Mouse (Mus musculus): Measurements from ENCODE around the gene Hba-x.

The Hba-x gene

GRCm38 (mm10) chr11:32276347-32276746, at the start of gene Hba-x:
TSS of gene Hba-x (plus strand) at chr11:32276400.
- no peak for DNase-seq (ENCODE audit: inconsistent age in 2 of 2, low spot score in 1 of 2)

- no peak for DNase-seq (ENCODE audit: inconsistent age in 2 of 2, low spot score in 1 of 2)
Observed at GRCm38 (mm10) chr11:32227041-32227440, 49.2 kb upstream of the Hba-x start.

GRCm38 (mm10) chr11:32227555-32227954, 48.6 kb upstream of the Hba-x start:
- peak in 1 of 2 experiments; percentile 49 for DNase-seq (ENCODE audit: inconsistent age in 2 of 2, low spot score in 1 of 2)

DNA sequence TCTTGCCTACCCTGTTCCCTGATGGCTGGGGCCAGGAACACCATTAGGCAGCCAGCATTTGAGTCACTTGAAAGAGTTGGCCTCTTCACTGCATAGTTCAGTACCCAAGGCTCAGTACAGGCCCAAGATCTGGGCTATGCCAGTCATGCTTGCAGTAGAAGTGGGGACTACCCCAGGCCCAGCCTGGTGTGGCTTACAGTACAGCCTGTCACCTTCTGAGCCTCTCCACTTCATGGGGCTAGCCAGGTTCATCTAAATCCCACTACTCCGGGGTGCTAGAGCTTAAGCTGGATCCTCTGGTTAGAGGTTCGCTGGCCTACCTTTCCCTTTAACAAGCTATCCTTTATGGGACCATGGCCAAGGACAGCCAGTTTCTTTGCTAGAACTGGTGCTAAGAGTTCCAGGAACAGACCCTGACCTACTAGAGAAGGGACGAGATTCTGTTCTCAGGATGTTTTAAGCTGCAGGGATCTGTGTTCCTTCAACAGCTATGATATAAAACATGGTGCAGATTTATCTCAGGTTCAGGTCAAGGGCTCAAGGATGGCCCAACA, 47.8 kb upstream of the Hba-x start:
- peak; percentile 65 to 84 for DNase-seq (ENCODE audit: inconsistent age in 2 of 2, low spot score in 1 of 2)

DNA sequence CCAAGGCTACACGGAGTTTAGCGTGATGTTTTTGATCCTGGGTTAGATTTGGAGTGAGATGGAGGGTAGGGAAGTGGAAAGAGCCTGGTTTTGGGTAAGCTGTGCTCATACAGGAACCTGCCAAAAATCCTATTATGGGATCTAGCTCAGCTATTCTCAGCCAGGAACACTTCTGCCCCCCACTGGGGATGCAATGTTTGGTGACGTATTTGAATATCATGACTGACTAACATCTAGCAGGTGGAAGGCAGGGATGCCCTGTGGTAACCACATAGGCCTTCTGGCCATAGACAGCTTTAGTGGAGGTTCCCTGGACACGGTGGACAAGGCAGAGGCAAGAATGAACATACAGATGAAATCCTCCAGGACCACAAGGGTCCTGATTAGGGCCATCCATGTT, 46.0 kb upstream of the Hba-x start:
- peak in 1 of 2 experiments; percentile 44 for DNase-seq (ENCODE audit: inconsistent age in 2 of 2, low spot score in 1 of 2)

GRCm38 (mm10) chr11:32231125-32231524, 45.1 kb upstream of the Hba-x start:
- no peak for DNase-seq (ENCODE audit: inconsistent age in 2 of 2, low spot score in 1 of 2)

DNA sequence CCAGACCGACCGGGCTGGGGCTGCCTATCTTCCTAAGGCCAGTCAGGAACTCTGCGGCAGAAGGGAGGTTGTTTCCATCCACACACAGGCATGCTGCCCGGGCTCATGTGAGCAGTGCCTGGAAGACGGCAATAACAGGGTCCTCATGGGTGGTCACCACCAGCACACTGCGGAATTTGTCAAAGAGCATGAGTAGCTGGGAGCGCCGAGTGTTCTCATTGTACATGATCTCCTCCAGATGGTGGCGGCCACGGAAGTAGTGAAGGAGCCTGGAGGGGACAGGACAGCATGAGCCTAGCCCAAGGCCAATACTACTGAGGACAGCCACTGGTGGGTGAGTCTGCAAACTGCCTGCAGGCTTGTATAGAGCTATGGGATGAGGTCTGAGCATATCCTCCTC, 43.4 kb upstream of the Hba-x start:
- DNase-seq (ENCODE audit: inconsistent age in 2 of 2, low spot score in 1 of 2), result peak; percentile 43 to 53

DNA sequence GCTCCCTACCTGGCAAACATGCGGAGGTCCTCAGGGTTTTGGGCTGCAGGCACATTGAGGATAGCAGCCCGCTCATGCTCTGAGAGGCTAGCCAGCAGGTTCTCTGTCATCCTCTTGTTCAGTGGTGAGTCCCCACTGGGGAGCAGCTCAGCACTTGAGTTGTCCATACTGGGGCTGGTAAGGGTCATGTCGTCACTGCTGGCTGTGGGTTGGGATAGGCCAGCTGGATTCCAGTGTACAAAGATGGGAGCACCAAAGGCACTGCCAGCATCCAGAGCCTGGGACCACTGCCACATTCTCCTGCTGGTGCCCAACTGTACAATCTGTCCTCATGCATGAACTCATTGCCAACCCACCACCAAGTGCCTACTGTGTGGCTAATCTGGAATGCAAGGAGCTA, 42.3 kb upstream of the Hba-x start:
- peak in 1 of 2 experiments; percentile 37 for DNase-seq (ENCODE audit: inconsistent age in 2 of 2, low spot score in 1 of 2)

GRCm38 (mm10) chr11:32234816-32235485, 41.2 kb upstream of the Hba-x start:
- peak in 1 of 2 experiments; percentile 62 for DNase-seq (ENCODE audit: inconsistent age in 2 of 2, low spot score in 1 of 2)

- DNase-seq (ENCODE audit: inconsistent age in 2 of 2, low spot score in 1 of 2), result peak; percentile 80 to 90
Observed at GRCm38 (mm10) chr11:32235646-32236045, 40.6 kb upstream of the Hba-x start.

GRCm38 (mm10) chr11:32236132-32236531, 40.1 kb upstream of the Hba-x start:
- DNase-seq (ENCODE audit: inconsistent age in 2 of 2, low spot score in 1 of 2), result peak in 1 of 2 experiments; percentile 43

- DNase-seq (ENCODE audit: inconsistent age in 2 of 2, low spot score in 1 of 2), result peak; percentile 57 to 85
Observed at GRCm38 (mm10) chr11:32236712-32237410, 39.3 kb upstream of the Hba-x start.

- DNase-seq (ENCODE audit: inconsistent age in 2 of 2, low spot score in 1 of 2), result no peak
Observed at GRCm38 (mm10) chr11:32237411-32237795, 38.8 kb upstream of the Hba-x start.

DNA sequence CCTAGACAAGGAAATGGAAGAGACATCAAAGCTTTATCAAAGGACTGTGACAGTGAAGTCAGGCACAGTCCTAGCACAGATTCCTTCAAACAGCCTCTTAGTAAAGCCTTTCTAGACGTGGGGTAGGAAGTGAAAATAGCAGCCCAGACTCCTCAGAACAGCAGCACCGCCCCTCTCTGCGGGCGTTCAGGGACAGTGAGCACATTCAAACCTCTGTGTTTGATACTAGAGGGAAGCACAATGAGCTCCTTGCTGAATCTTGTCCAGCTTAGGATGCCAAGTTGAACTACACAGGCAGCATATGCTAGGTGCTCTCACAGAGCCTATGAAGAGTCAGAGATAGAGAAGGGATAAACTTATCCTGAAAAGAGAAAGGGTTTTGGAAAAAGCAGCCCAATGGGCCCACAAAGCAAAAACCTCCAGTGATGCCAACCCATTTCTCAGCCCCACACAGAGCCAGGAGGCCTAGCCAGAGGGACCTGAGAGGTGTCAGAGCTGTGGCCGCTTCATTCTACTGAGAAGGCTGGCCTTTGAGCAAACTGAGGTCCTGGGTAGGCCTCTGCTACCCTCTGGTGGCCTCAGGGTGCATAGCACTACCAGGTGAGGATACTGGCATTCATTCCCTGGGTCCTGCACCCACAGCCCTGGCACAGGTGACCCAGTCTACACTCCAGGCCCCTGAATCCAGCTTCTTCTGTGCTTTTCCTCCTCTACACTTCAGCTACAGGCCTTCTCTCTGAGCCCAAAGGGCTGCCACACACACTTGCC, 37.9 kb upstream of the Hba-x start:
- peak; percentile 74 to 93 for DNase-seq (ENCODE audit: inconsistent age in 2 of 2, low spot score in 1 of 2)

- no peak for DNase-seq (ENCODE audit: inconsistent age in 2 of 2, low spot score in 1 of 2)
Observed at GRCm38 (mm10) chr11:32241391-32241790, 34.8 kb upstream of the Hba-x start.

GRCm38 (mm10) chr11:32242209-32242608, 34.0 kb upstream of the Hba-x start:
- no peak for DNase-seq (ENCODE audit: inconsistent age in 2 of 2, low spot score in 1 of 2)

DNA sequence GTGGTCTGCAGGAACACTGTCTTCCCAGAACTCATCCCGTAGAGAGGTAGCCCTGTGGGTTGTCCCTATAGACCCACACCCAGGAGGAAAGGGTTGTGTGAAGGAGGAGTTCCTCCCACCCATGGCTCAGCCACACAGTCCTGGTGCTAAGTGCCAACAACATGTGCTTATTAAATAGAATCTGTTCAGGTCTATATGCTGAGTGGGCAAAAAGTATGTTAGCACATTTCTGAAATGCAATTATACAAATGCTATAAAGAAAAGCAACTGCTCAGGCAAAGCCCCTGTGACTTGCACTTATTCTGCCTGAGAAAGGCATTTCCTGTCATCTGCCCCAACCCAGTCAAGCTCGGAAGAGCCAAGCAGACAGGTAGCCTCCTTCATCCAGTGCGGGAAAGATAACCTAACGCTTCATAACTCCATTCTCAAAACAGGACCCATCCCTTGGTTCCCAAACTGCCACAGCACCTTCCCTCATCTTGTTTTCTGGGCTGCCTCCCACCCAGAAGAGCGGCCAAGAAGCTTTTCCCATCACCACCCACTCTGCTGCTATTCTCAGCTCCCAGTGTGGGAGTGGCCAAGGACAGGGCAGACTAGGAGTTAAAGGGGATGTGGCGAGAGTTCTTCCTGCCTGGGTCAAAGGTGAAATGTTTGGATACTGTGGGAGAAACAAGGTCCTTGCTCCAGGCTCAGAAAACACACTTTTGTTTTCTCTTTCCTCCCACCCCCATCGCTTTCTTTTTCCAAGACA, 32.8 kb upstream of the Hba-x start:
- DNase-seq (ENCODE audit: inconsistent age in 2 of 2, low spot score in 1 of 2), result peak in 1 of 2 experiments; percentile 36

DNA sequence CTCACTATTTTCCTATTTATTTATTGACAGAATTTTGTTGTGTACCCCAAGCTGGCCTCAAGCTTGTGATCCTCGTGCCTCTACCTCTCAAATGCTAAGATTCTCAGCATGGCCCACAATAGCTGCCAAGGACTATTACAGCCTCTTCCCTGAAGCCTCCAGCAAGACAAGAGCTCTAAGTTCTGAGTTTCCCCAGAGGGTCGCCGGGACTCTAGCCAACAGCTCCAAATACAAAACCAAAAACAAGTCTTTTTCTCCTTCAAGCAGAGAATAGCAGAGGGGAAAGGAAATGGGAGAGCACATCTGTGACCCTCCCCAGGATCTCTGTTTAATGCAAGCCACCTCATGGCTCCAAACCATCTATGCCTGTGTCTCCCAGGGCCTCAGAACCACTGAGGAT, 32.1 kb upstream of the Hba-x start:
- no peak for DNase-seq (ENCODE audit: inconsistent age in 2 of 2, low spot score in 1 of 2)

GRCm38 (mm10) chr11:32244617-32245016, 31.6 kb upstream of the Hba-x start:
- no peak for DNase-seq (ENCODE audit: inconsistent age in 2 of 2, low spot score in 1 of 2)

DNA sequence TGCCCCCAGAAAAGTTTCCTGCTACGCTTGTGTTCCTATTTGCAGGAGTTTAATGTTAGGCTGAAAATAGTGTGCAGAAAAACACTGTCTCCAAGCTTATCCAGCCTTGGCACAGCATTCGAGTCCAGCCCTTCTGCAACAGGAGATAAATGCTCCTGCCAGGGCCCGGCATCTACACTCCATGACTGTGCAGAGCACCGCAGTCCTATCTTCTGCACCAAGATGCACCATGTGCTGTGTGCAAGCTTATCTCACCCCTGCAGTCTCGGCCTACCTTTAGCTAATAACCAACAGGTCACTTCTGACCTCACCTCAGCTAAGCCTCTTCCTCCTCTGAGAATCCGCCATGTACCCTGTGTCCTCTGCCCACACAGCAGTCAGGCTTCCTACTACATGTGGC, 30.6 kb upstream of the Hba-x start:
- DNase-seq (ENCODE audit: inconsistent age in 2 of 2, low spot score in 1 of 2), result no peak

GRCm38 (mm10) chr11:32247068-32247467, 29.1 kb upstream of the Hba-x start:
- DNase-seq (ENCODE audit: inconsistent age in 2 of 2, low spot score in 1 of 2), result peak in 1 of 2 experiments; percentile 51

Measured in adrenal gland, adult (tissue).